Mouse (Mus musculus) forebrain, embryonic 16.5 days (tissue): ENCODE measurements around the gene Klhdc3. TPM values are rescaled to one million over a fixed set of nuclear protein-coding genes. Genes with fewer than 3 reads are reported as not detected.
A peak's percentile ranks its signal among the peaks of the same experiment; 100 is the strongest.

ENCODE experiments used
- ATAC-seq: fragments of 200-750 bp; cut with Nextera tagmentation; 2 replicates; pipeline ENCODE4 v1.8.0; 2017; ENCODE audit warnings: mild to moderate bottlenecking, moderate library complexity
- H3K27ac ChIP-seq: fragments of 300-500 bp; sonication (generic); 2 replicates; pipeline ENCODE4 v1.5.1; 2014; ENCODE audit warnings: low read length, control low read depth
- H3K27me3 ChIP-seq: fragments of 300-500 bp; sonication (generic); replicated peaks from 2 replicates; pipeline ENCODE4 v1.6.1; 2014; ENCODE audit warnings: low read length; ENCODE audit not compliant: control insufficient read depth, insufficient read depth
- H3K36me3 ChIP-seq: fragments of 300-500 bp; sonication (generic); 2 replicates; pipeline ENCODE4 v1.6.1; 2014; ENCODE audit not compliant: control insufficient read depth, insufficient read depth
- H3K4me1 ChIP-seq: fragments of 300-500 bp; sonication (generic); replicated peaks from 2 replicates; pipeline ENCODE4 v1.6.1; 2014; ENCODE audit warnings: low read length; ENCODE audit not compliant: control insufficient read depth, insufficient read depth
- H3K4me2 ChIP-seq: fragments of 300-500 bp; sonication (generic); 2 replicates; pipeline ENCODE4 v1.6.1; 2014; ENCODE audit warnings: mild to moderate bottlenecking, low read length, control low read depth
- H3K4me3 ChIP-seq: fragments of 300-500 bp; sonication (generic); replicated peaks from 2 replicates; pipeline ENCODE4 v1.5.1; 2014; ENCODE audit warnings: mild to moderate bottlenecking, low read length, control low read depth
- H3K9ac ChIP-seq: fragments of 300-500 bp; sonication (generic); replicated peaks from 2 replicates; pipeline ENCODE4 v1.6.1; 2014; ENCODE audit warnings: low read depth, low read length, control low read depth
- H3K9me3 ChIP-seq: fragments of 300-500 bp; sonication (generic); 2 replicates; pipeline ENCODE4 v1.6.1; 2016; ENCODE audit warnings: low read length; ENCODE audit not compliant: control insufficient read depth
- WGBS: fragments of 180-500 bp; shearing (Covaris S2); extraction: QIAGEN DNeasy Blood & Tissue Kit; methylation state at CpG from one replicate; pipeline ENCODE4 v1.1.7; 2014; 5-methylcytosine and 5-hydroxymethylcytosine counted together
- polyA plus RNA-seq: library from polyadenylated mRNA; unstranded; fragments of >200 nt; fragmentation: Nextera tagmentation; extraction: Ambion mirVana; gene quantifications from 2 replicates; pipeline ENCODE4 v1.2.1, GENCODE M21; 2015

Gene Klhdc3
- polyA plus RNA-seq, 1 experiment from 2014 or later = 191 TPM

- Histone ChIP-seq H3K27me3 (no peaks in the 10 kb centered on the region), H3K27ac (no peak overlapping the region), H3K4me3 (no peak overlapping the region), H3K9me3 (no peaks in the 10 kb centered on the region), H3K9ac (no peak overlapping the region), H3K4me2 (no peak overlapping the region), H3K36me3 (peaks cover 6% of the 10 kb centered on the region; the same call in 1 of the 2 replicates), H3K4me1 (no peaks in the 10 kb centered on the region)
- no peak for ATAC-seq
- WGBS = 88% methylated on average over 7 of the region's 7 CpGs
Measured at GRCm38 (mm10) chr17:46721077-46721476, 40.4 kb upstream of the Klhdc3 start.

GRCm38 (mm10) chr17:46714756-46715481 is 34.2 kb upstream of the Klhdc3 start:
- no peaks in the 10 kb centered on the region for H3K27me3 ChIP-seq

GRCm38 (mm10) chr17:46713849-46714248 is 33.1 kb upstream of the Klhdc3 start:
- no peak overlapping the region for H3K4me2 ChIP-seq
- WGBS = 87% methylated on average over 9 of the region's 9 CpGs

More at GRCm38 (mm10) chr17:46714756-46715481, 34.2 kb upstream of the Klhdc3 start:
- Histone ChIP-seq H3K4me3 (no peak overlapping the region), H3K9ac (no peak overlapping the region), H3K9me3 (no peaks in the 10 kb centered on the region), H3K27ac (no peak overlapping the region), H3K4me2 (no peak overlapping the region), H3K4me1 (peaks cover 13% of the 10 kb centered on the region), H3K36me3 (peaks cover 13% of the 10 kb centered on the region)
- ATAC-seq = no peak
- WGBS = 92% methylated on average over 11 of the region's 11 CpGs

GRCm38 (mm10) chr17:46712442-46712841 is 31.7 kb upstream of the Klhdc3 start:
- no peak for ATAC-seq
- H3K9ac ChIP-seq = peak overlapping the region; percentile 82; the same call in 1 of the 2 replicates
- 78% methylated on average over 7 of the region's 7 CpGs for WGBS

More at GRCm38 (mm10) chr17:46713849-46714248, 33.1 kb upstream of the Klhdc3 start:
- Histone ChIP-seq H3K27ac (no peak overlapping the region), H3K9ac (no peak overlapping the region), H3K4me3 (no peak overlapping the region), H3K9me3 (no peaks in the 10 kb centered on the region), H3K4me1 (peaks cover 13% of the 10 kb centered on the region), H3K27me3 (no peaks in the 10 kb centered on the region), H3K36me3 (peaks cover 13% of the 10 kb centered on the region)
- ATAC-seq = no peak

GRCm38 (mm10) chr17:46711612-46712271 is 31.0 kb upstream of the Klhdc3 start:
- Histone ChIP-seq H3K9me3 (no peaks in the 10 kb centered on the region), H3K36me3 (peaks cover 13% of the 10 kb centered on the region), H3K27me3 (no peaks in the 10 kb centered on the region), H3K4me2 (peak overlapping the region; percentile 98), H3K4me1 (peaks cover 13% of the 10 kb centered on the region), H3K9ac (peak overlapping the region; percentile 82), H3K4me3 (peak overlapping the region; percentile 98), H3K27ac (peak overlapping the region; percentile 58)
- under 1% methylated on average over 67 of the region's 76 CpGs for WGBS
- peak; percentile 62 for ATAC-seq

More at GRCm38 (mm10) chr17:46712442-46712841, 31.7 kb upstream of the Klhdc3 start:
- Histone ChIP-seq H3K27ac (no peak overlapping the region), H3K4me1 (peaks cover 13% of the 10 kb centered on the region), H3K36me3 (peaks cover 13% of the 10 kb centered on the region), H3K4me2 (peak overlapping the region; percentile 98), H3K27me3 (no peaks in the 10 kb centered on the region), H3K4me3 (peak overlapping the region; percentile 98), H3K9me3 (no peaks in the 10 kb centered on the region)

- no peaks in the 10 kb centered on the region for H3K27me3 ChIP-seq
- H3K27ac ChIP-seq = peak within 1 kb of the TSS; percentile 73
- H3K4me2 ChIP-seq = peak within 1 kb of the TSS; percentile 98
- no peaks in the 10 kb centered on the region for H3K9me3 ChIP-seq
- peaks cover 11% of the 10 kb centered on the region for H3K36me3 ChIP-seq
- peak within 1 kb of the TSS; percentile 82 for H3K9ac ChIP-seq
- peaks cover 13% of the 10 kb centered on the region for H3K4me1 ChIP-seq
- ATAC-seq = peak; percentile 95
- H3K4me3 ChIP-seq = peak within 1 kb of the TSS; percentile 98
- 8% methylated on average over 36 of the region's 36 CpGs for WGBS
Measured at GRCm38 (mm10) chr17:46710959-46711597, 30.4 kb upstream of the Klhdc3 start, which contains the start of gene Pex6. Gene Pex6, plus strand, starts transcription at chr17:46711463.

GRCm38 (mm10) chr17:46706375-46707089 is 25.8 kb upstream of the Klhdc3 start:
- no peak overlapping the region for H3K4me2 ChIP-seq
- 93% methylated on average over 14 of the region's 14 CpGs for WGBS

GRCm38 (mm10) chr17:46704887-46705835 is 24.4 kb upstream of the Klhdc3 start, which contains the start of gene Ppp2r5d:
Gene Ppp2r5d, minus strand, starts transcription at chr17:46705111.
- H3K36me3 ChIP-seq = no peaks in the 10 kb centered on the region
- H3K9ac ChIP-seq = peak within 1 kb of the TSS; percentile 95
- ATAC-seq = peak; percentile 96
- peaks cover 29% of the 10 kb centered on the region for H3K4me1 ChIP-seq
- peak within 1 kb of the TSS; percentile 88 for H3K27ac ChIP-seq
- peak within 1 kb of the TSS; percentile 92 for H3K4me3 ChIP-seq
- no peaks in the 10 kb centered on the region for H3K9me3 ChIP-seq
- H3K4me2 ChIP-seq = peak within 1 kb of the TSS; percentile 74
- WGBS = under 1% methylated on average over 48 of the region's 48 CpGs
- H3K27me3 ChIP-seq = no peaks in the 10 kb centered on the region

More at GRCm38 (mm10) chr17:46706375-46707089, 25.8 kb upstream of the Klhdc3 start:
- H3K27me3 ChIP-seq = no peaks in the 10 kb centered on the region
- no peak for ATAC-seq
- H3K27ac ChIP-seq = no peak overlapping the region
- no peak overlapping the region for H3K9ac ChIP-seq
- no peak overlapping the region for H3K4me3 ChIP-seq
- H3K4me1 ChIP-seq = peaks cover 24% of the 10 kb centered on the region
- H3K36me3 ChIP-seq = no peaks in the 10 kb centered on the region
- no peaks in the 10 kb centered on the region for H3K9me3 ChIP-seq
